Mouse (Mus musculus): ENCODE data around the gene Cul3. TPM values are rescaled to one million over a fixed set of nuclear protein-coding genes. Genes with fewer than 3 reads are reported as not detected.
"Not testable (repeated sequence)": the region's sequence is repeated elsewhere in the genome, so short reads cannot be mapped to it uniquely, and the experiment has no call there.

Cul3 gene
- 33.1 and 36.8 TPM in 2 replicates for polyA plus RNA-seq (2015; fragmentation: Nextera tagmentation; extraction: Ambion mirVana)

GRCm38 (mm10) chr1:80340436-80341376, at the start of gene Cul3:
Gene Cul3 (minus strand): TSS chr1:80340480.
- peak; percentile 93 for ATAC-seq (ENCODE audit: insufficient read depth, low FRiP score, low read depth)
- H3K9me3 ChIP-seq: no peaks in the 10 kb centered on the region

DNA sequence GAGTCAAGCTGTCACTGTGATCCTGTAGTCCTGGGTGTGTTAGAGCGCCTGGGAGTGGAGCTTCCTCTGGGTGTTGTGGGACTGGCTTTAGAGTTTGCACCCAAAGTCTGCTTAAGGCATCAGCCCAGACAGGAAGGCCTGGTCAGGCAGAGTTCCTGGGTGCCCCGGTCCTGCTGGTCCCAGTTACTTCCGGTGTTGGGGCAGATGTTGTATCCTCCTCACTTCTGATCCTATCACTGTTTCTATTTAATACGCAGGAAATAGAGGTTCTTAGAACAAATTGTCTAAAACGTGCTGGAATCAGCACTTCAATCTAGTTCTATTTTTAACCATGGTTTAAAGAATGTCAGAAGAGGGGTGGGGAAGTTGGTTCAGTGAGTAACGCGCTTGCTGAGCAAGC, 49.2 kb upstream of the Cul3 start:
- no peaks in the 10 kb centered on the region for H3K27me3 ChIP-seq (replicated peaks)
- H3K4me3 ChIP-seq (replicated peaks): no peak overlapping the region
- H3K9me3 ChIP-seq: no peaks in the 10 kb centered on the region
- no peak for ATAC-seq (ENCODE audit: insufficient read depth, low FRiP score, low read depth)
- no peak overlapping the region for H3K4me2 ChIP-seq
- WGBS: 77% methylated on average over 7 of the region's 7 CpGs
- H3K36me3 ChIP-seq: no peaks in the 10 kb centered on the region
- no peaks in the 10 kb centered on the region for H3K4me1 ChIP-seq
- H3K27ac ChIP-seq: no peak overlapping the region
- no peak overlapping the region for H3K9ac ChIP-seq

More at GRCm38 (mm10) chr1:80340436-80341376, at the start of gene Cul3:
- peak within 1 kb of the TSS; percentile 96 for H3K4me3 ChIP-seq (replicated peaks)
- WGBS: 1% methylated on average over 49 of the region's 85 CpGs
- no peaks in the 10 kb centered on the region for H3K36me3 ChIP-seq
- peak within 1 kb of the TSS; percentile 75 for H3K4me2 ChIP-seq
- H3K9ac ChIP-seq: peak within 1 kb of the TSS; percentile 96
- peak within 1 kb of the TSS; percentile 98 for H3K27ac ChIP-seq
- no peaks in the 10 kb centered on the region for H3K27me3 ChIP-seq (replicated peaks)
- no peaks in the 10 kb centered on the region for H3K4me1 ChIP-seq

- ATAC-seq (ENCODE audit: insufficient read depth, low FRiP score, low read depth): no peak
Observed at GRCm38 (mm10) chr1:80383613-80384589, 43.6 kb upstream of the Cul3 start.

DNA sequence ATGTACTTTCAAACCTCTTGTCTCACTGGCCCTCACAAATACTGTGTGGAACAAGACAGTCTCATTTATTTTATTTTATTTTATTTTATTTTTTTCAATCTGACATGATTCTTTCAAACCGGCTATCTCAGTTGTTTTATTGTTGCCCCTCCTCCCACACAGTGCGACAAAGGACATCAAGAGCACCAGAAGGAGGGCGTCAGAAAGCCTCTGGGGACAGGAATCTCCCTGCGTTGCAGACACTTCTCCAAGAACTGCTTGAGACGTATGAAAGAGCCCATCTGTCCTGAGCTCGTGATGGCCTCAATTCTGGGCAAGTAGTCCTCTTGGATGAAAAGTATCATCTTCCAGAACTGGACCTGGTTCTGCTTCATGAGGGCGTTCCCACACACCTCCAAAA, 42.6 kb upstream of the Cul3 start:
- Histone ChIP-seq H3K4me1 (no peaks in the 10 kb centered on the region), H3K27ac (no peak overlapping the region; the same call in 1 of the 2 replicates), H3K36me3 (no peaks in the 10 kb centered on the region), H3K4me2 (no peak overlapping the region), H3K27me3 (replicated peaks) (no peaks in the 10 kb centered on the region), H3K4me3 (replicated peaks) (no peak overlapping the region), H3K9me3 (no peaks in the 10 kb centered on the region), H3K9ac (no peak overlapping the region)
- WGBS: 56% methylated on average over 7 of the region's 7 CpGs
- no peak for ATAC-seq (ENCODE audit: insufficient read depth, low FRiP score, low read depth)

More at GRCm38 (mm10) chr1:80383613-80384589, 43.6 kb upstream of the Cul3 start:
- Histone ChIP-seq H3K4me1 (no peaks in the 10 kb centered on the region), H3K36me3 (no peaks in the 10 kb centered on the region), H3K27me3 (replicated peaks) (no peaks in the 10 kb centered on the region), H3K27ac (no peak overlapping the region), H3K4me3 (replicated peaks) (no peak overlapping the region), H3K9ac (no peak overlapping the region), H3K9me3 (no peaks in the 10 kb centered on the region), H3K4me2 (no peak overlapping the region)
- 59% methylated on average over 25 of the region's 25 CpGs for WGBS

DNA sequence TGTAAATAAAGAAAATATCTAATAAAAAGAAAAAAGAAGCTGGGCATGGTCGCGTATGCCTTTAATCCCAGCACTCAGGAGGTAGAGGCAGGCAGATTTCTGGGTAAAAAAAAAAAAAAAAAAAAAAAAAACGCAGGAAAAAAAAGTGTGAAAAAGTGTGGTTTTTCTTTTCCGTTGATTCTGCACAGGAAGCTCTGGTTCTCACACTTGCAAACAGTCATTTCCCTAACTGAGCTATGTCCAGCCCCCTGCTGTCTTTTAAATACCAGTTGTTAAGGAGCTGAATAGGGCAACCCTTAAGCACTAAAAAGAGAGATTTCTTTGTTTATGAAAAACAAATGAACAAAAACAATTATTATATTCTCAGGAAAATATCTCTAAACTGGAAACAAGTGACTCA, 41.0 kb upstream of the Cul3 start:
- 28% methylated on average over 4 of the region's 4 CpGs for WGBS
- Histone ChIP-seq H3K27me3 (replicated peaks) (no peaks in the 10 kb centered on the region), H3K4me2 (no peak overlapping the region), H3K27ac (no peak overlapping the region), H3K9ac (no peak overlapping the region), H3K9me3 (no peaks in the 10 kb centered on the region), H3K36me3 (no peaks in the 10 kb centered on the region), H3K4me1 (no peaks in the 10 kb centered on the region), H3K4me3 (replicated peaks) (no peak overlapping the region)
- no peak for ATAC-seq (ENCODE audit: insufficient read depth, low FRiP score, low read depth)

- no peaks in the 10 kb centered on the region for H3K36me3 ChIP-seq
- no peaks in the 10 kb centered on the region for H3K9me3 ChIP-seq
- H3K9ac ChIP-seq: no peak overlapping the region
- no peak for ATAC-seq (ENCODE audit: insufficient read depth, low FRiP score, low read depth)
- H3K4me1 ChIP-seq: no peaks in the 10 kb centered on the region
- H3K4me2 ChIP-seq: no peak overlapping the region
- H3K27ac ChIP-seq: no peak overlapping the region
- no peaks in the 10 kb centered on the region for H3K27me3 ChIP-seq (replicated peaks)
- H3K4me3 ChIP-seq (replicated peaks): no peak overlapping the region
- WGBS: 85% methylated on average over 3 of the region's 3 CpGs
Observed at GRCm38 (mm10) chr1:80372010-80372409, 31.7 kb upstream of the Cul3 start.

- Histone ChIP-seq H3K27me3 (replicated peaks) (no peaks in the 10 kb centered on the region), H3K4me2 (no peak overlapping the region), H3K9ac (no peak overlapping the region), H3K4me1 (no peaks in the 10 kb centered on the region), H3K27ac (no peak overlapping the region), H3K36me3 (no peaks in the 10 kb centered on the region), H3K9me3 (no peaks in the 10 kb centered on the region), H3K4me3 (replicated peaks) (no peak overlapping the region)
- 90% methylated on average over 3 of the region's 3 CpGs for WGBS
- ATAC-seq (ENCODE audit: insufficient read depth, low FRiP score, low read depth): no peak
Observed at GRCm38 (mm10) chr1:80371189-80371889, 31.1 kb upstream of the Cul3 start.

DNA sequence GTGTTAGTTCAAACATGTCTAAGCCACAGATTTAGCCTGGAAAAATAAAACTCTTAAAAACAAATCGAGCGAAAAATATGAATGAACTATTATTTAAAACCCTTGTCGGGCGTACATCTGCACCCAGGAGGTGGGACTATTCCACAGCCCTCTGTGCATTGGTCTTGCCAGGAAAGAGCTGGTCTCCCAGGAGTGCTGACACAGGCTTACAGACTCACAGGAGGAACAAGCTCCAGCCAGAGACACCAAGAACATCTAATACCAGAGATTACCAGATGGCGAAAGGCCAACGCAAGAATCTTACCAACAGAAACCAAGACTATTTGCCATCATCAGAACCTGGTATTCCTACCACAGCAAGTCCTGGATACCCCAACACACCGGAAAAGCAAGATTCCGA, 23.2 kb upstream of the Cul3 start:
- Histone ChIP-seq H3K27ac (no peak overlapping the region), H3K4me1 (no peaks in the 10 kb centered on the region), H3K9ac (no peak overlapping the region), H3K36me3 (no peaks in the 10 kb centered on the region), H3K4me2 (no peak overlapping the region), H3K4me3 (replicated peaks) (no peak overlapping the region), H3K27me3 (replicated peaks) (no peaks in the 10 kb centered on the region), H3K9me3 (no peaks in the 10 kb centered on the region)
- no peak for ATAC-seq (ENCODE audit: insufficient read depth, low FRiP score, low read depth)
- WGBS: 90% methylated on average over 8 of the region's 8 CpGs

- Histone ChIP-seq H3K27me3 (replicated peaks) (no peaks in the 10 kb centered on the region), H3K4me1 (no peaks in the 10 kb centered on the region), H3K27ac (no peak overlapping the region), H3K36me3 (no peaks in the 10 kb centered on the region), H3K4me3 (replicated peaks) (no peak overlapping the region), H3K9me3 (no peaks in the 10 kb centered on the region), H3K4me2 (no peak overlapping the region), H3K9ac (no peak overlapping the region)
- WGBS: 90% methylated on average over 2 of the region's 2 CpGs
- no peak for ATAC-seq (ENCODE audit: insufficient read depth, low FRiP score, low read depth)
Observed at GRCm38 (mm10) chr1:80362946-80363345, 22.7 kb upstream of the Cul3 start.

DNA sequence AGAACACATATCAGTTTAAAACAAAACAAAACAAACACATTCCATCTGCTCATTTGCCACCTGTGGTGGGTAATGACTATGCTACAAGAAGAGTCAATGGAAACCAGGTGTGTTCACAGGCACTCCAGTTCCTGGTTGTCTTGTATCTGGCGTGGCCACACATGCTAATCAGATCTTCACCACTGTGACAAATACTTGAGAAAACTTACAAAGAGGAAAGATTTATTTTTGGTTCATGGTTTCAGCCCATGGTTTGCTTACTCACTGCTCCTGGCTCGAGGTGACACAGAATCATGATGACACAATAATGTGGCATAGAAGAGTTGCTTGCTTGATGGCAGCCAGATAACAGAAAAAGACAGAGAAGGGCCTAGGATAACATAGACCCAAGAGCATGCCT, 22.1 kb upstream of the Cul3 start:
- Histone ChIP-seq H3K9me3 (no peaks in the 10 kb centered on the region), H3K36me3 (no peaks in the 10 kb centered on the region), H3K4me2 (no peak overlapping the region), H3K4me3 (replicated peaks) (no peak overlapping the region), H3K27me3 (replicated peaks) (no peaks in the 10 kb centered on the region), H3K9ac (no peak overlapping the region), H3K4me1 (no peaks in the 10 kb centered on the region), H3K27ac (no peak overlapping the region)
- WGBS: 64% methylated on average over 2 of the region's 2 CpGs
- ATAC-seq (ENCODE audit: insufficient read depth, low FRiP score, low read depth): no peak

DNA sequence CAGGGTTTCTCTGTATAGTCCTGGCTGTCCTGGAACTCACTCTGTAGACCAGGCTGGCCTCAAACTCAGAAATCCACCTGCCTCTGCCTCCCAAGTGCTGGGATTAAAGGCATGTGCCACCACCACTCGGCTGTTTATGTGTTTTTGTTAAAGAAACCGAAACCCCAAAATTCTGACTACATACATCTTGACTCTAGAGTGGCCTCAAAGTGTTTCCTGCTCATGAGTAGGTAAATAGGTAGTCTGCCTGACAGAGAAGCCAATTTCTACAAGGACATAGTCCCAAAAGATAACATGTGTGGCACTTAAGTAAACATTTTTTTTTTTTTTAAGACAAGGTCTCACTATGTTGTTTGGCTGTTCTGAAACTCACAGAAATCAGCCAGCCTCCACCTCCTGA, 21.5 kb upstream of the Cul3 start:
- not testable (repeated sequence) for H3K36me3 ChIP-seq; H3K27me3 ChIP-seq (replicated peaks); H3K4me3 ChIP-seq (replicated peaks); ATAC-seq (ENCODE audit: insufficient read depth, low FRiP score, low read depth); H3K4me1 ChIP-seq; H3K27ac ChIP-seq; H3K4me2 ChIP-seq; H3K9ac ChIP-seq; H3K9me3 ChIP-seq
- WGBS: 86% methylated on average over 2 of the region's 2 CpGs
